Mouse (Mus musculus): Measurements from ENCODE around the gene BC035044. TPM values are rescaled to one million over a fixed set of nuclear protein-coding genes. Genes with fewer than 3 reads are reported as not detected.
"Not testable (repeated sequence)": the region's sequence is repeated elsewhere in the genome, so short reads cannot be mapped to it uniquely, and the experiment has no call there.

The BC035044 gene
- polyA plus RNA-seq, 1 experiment, result 0.74 TPM

DNA sequence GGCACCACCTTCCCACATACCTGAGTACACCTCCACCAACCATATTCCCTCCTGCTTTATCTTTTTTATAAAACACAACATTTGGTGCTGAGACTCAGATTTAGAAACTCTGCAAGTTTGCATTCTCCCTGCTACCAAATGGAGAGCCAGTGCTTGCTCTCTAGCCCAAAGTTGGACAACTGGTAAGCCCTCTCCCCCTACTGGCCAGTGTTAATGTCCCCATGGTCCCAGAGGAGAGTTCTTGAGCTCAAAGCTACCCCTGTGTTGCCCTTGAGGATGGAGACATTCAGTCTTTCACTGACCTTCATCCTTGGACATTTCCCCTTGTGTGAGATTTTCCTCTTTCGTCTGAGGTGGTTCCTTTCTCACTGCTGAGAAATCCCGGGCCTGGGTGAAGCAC lies 9.1 kb upstream of the BC035044 start:
- TF ChIP-seq POLR2A (IDR thresholded peaks at IDR 0.05; ENCODE audit: low read depth, low read length) (no peak), CTCF (IDR thresholded peaks at IDR 0.05; ENCODE audit: extremely low read depth, insufficient read length, insufficient replicate concordance, low read depth, low read length) (no peak)
- no peak overlapping the region for H3K4me3 ChIP-seq (ENCODE audit: low read depth, low read length)
- H3K27me3 ChIP-seq (ENCODE audit: control insufficient read depth, insufficient read depth, low read length), result no peaks in the 10 kb centered on the region
- H3K36me3 ChIP-seq (ENCODE audit: control insufficient read depth, insufficient read depth, low read length), result no peaks in the 10 kb centered on the region
- H3K27ac ChIP-seq (ENCODE audit: insufficient read depth, low read depth, low read length), result no peak overlapping the region
- WGBS, result 92% methylated on average over 2 of the region's 2 CpGs
- H3K4me1 ChIP-seq (ENCODE audit: control insufficient read depth, insufficient read depth, insufficient read length, low read length), result no peaks in the 10 kb centered on the region

DNA sequence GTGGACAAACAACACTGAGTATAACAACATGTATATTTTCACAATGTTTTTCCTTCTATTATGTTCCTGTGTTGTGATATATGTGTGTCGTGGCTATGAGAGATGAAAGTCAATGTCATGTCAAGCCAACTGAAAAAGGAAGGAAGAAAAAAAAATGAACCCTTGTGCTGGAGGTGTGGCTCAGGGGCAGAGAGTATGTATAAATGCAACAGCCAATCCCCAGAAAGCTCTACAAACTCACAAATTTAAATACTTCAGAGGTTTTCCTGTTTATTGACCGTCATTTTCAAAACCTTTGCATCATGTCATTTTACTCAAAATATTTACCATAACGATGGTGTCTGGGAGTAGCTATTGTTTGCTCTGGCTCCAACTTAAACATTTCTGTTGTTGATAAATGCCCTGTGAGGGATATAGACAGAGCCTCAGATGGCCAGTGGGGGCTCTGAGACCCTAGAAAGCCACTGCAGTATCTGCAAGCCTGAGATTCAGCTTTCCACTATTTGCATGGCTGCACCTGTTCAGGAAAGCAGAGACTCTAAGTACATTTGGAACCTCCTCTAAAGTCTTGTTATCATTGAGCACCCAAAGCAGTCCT lies 4.6 kb upstream of the BC035044 start:
- WGBS, result 79% methylated on average over 3 of the region's 3 CpGs
- Histone ChIP-seq H3K4me1 (ENCODE audit: control insufficient read depth, insufficient read depth, insufficient read length, low read length) (no peaks in the 10 kb centered on the region), H3K27ac (ENCODE audit: insufficient read depth, low read depth, low read length) (no peak overlapping the region), H3K4me3 (ENCODE audit: low read depth, low read length) (no peak overlapping the region), H3K27me3 (ENCODE audit: control insufficient read depth, insufficient read depth, low read length) (no peaks in the 10 kb centered on the region), H3K36me3 (ENCODE audit: control insufficient read depth, insufficient read depth, low read length) (no peaks in the 10 kb centered on the region)
- TF ChIP-seq CTCF (IDR thresholded peaks at IDR 0.05; ENCODE audit: extremely low read depth, insufficient read length, insufficient replicate concordance, low read depth, low read length) (no peak), POLR2A (IDR thresholded peaks at IDR 0.05; ENCODE audit: low read depth, low read length) (no peak)

DNA sequence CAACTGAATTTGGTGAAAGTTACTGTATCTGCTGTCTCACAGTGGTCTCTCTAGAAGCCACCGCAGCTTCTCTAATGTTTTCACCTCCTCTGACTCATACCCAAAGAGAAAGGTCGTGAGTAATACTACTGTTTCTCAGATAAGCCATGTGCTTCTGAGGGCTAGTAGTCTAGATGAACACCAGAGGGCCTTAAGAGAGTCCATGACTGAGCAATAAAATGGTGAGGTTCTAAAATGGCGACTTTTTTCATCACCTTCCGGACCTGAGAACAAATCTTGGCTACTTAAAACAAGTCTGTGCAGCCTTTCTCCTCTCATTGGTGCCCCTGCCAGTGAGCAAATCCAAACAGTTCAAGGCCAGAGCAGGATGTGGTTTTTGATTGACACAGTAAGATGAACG lies 2.1 kb downstream of the BC035044 start:
- no peak for TF ChIP-seq CTCF (IDR thresholded peaks at IDR 0.05; ENCODE audit: extremely low read depth, insufficient read length, insufficient replicate concordance, low read depth, low read length)
- TF ChIP-seq POLR2A (IDR thresholded peaks at IDR 0.05; ENCODE audit: low read depth, low read length), result no peak
- no peak overlapping the region for H3K4me3 ChIP-seq (ENCODE audit: low read depth, low read length)
- H3K36me3 ChIP-seq (ENCODE audit: control insufficient read depth, insufficient read depth, low read length), result no peaks in the 10 kb centered on the region
- H3K27ac ChIP-seq (ENCODE audit: insufficient read depth, low read depth, low read length), result no peak overlapping the region
- no peaks in the 10 kb centered on the region for H3K4me1 ChIP-seq (ENCODE audit: control insufficient read depth, insufficient read depth, insufficient read length, low read length)
- no peaks in the 10 kb centered on the region for H3K27me3 ChIP-seq (ENCODE audit: control insufficient read depth, insufficient read depth, low read length)
- 81% methylated on average over 5 of the region's 5 CpGs for WGBS

DNA sequence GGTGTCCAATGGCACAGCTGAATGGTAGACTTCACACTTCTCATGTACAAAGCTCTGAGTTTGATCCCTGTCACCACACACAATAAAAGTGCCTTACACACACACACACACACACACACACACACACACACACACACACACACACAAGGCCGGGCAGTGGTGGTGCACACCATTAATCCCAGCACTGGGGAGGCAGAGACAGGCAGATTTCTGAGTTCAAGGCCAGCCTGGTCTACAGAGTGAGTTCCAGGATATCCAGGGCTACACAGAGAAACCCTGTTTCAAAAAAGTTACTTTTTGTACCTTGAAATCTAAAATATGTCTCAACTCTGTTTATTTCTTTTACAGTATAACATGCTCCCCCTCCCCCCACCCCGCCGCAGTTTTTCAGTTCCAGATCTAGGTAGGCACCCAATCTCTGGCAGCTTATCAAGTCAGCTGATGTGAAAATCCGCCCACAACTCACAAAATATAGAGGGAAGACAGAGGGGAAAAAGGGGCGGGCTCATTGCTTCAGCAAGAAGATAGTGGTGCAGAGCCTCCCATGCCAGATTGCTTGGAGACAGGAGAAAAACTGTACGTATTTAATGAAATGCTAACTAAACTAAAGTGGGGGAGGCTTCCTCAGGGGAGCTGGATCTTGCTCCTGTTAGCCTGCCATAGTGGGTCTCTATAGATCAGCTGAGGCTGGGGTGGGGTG lies 3.7 kb downstream of the BC035044 start, which contains the start of gene Clec2i:
TSS of gene Clec2i (plus strand) at position 498 of the 700 bp plus-strand sequence.
- not testable (repeated sequence) for H3K4me1 ChIP-seq (ENCODE audit: control insufficient read depth, insufficient read depth, insufficient read length, low read length); H3K27me3 ChIP-seq (ENCODE audit: control insufficient read depth, insufficient read depth, low read length); H3K36me3 ChIP-seq (ENCODE audit: control insufficient read depth, insufficient read depth, low read length)
- Histone ChIP-seq H3K27ac (ENCODE audit: insufficient read depth, low read depth, low read length) (peak within 1 kb of the TSS; percentile 22; the same call in 1 of the 2 replicates), H3K4me3 (ENCODE audit: low read depth, low read length) (peak within 1 kb of the TSS; percentile 51)
- WGBS, result 80% methylated on average over 6 of the region's 6 CpGs

DNA sequence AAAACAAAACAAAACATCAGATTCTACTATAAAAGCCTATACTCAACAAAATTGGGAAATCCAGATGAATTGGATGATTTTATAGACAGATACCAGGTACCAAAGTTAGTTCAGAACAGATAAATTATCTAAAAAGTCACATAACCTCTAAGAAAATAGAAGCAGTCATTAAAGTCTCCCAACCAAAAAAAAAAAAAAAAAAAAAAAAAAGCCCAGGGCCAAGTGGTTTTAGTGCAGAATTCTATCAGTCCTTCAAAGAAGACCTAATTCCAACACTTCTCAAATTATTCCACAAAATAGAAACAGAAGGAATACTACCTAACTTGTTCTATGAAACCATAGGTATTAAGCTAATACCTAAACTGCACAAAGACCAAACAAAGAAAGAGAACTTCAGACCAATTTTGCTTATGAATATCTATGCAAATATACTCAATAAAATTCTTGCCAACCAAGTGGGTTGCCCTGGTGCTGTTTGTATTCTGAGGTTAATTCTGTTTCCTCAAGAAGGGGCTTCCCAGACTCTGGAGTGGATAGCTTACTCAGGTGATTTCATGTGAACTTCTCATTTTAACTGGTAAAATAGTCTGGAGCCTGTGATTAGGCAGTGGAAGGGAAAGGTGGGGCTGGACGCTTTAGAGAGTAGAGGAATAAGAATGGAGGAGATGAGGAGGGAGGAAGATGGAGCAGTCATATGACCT lies 18.9 kb downstream of the BC035044 start:
- no peaks in the 10 kb centered on the region for H3K36me3 ChIP-seq (ENCODE audit: control insufficient read depth, insufficient read depth, low read length)
- H3K27ac ChIP-seq (ENCODE audit: insufficient read depth, low read depth, low read length), result no peak overlapping the region
- TF ChIP-seq CTCF (IDR thresholded peaks at IDR 0.05; ENCODE audit: extremely low read depth, insufficient read length, insufficient replicate concordance, low read depth, low read length) (no peak), POLR2A (IDR thresholded peaks at IDR 0.05; ENCODE audit: low read depth, low read length) (no peak)

DNA sequence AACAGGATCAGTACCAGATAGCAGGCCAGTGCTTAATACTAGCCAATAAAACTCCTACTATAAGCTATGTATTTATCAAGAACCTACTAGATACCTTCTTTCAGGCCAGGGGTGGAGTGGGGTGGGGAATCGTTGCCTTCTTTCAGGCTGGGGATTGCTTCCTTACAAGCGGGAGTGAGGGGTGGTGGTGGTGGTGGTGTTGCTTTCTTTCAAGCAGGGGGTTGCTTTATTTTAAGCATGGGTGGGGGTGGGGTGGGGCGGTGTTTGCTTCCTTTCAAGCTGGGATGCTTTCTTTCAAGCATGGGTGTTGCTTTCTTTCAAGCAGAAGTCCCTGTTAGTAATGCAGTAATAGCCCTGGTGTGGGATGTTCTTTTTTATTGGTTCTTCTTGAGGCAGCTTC lies 22.1 kb downstream of the BC035044 start:
- no peak for TF ChIP-seq CTCF (IDR thresholded peaks at IDR 0.05; ENCODE audit: extremely low read depth, insufficient read length, insufficient replicate concordance, low read depth, low read length)
- no peak for TF ChIP-seq POLR2A (IDR thresholded peaks at IDR 0.05; ENCODE audit: low read depth, low read length)
- 81% methylated on average over 3 of the region's 3 CpGs for WGBS
- H3K36me3 ChIP-seq (ENCODE audit: control insufficient read depth, insufficient read depth, low read length), result no peaks in the 10 kb centered on the region
- no peak overlapping the region for H3K27ac ChIP-seq (ENCODE audit: insufficient read depth, low read depth, low read length)
- no peaks in the 10 kb centered on the region for H3K4me1 ChIP-seq (ENCODE audit: control insufficient read depth, insufficient read depth, insufficient read length, low read length)
- H3K4me3 ChIP-seq (ENCODE audit: low read depth, low read length), result no peak overlapping the region
- H3K27me3 ChIP-seq (ENCODE audit: control insufficient read depth, insufficient read depth, low read length), result no peaks in the 10 kb centered on the region

More for the DNA sequence above, 18.9 kb downstream of the BC035044 start:
- Histone ChIP-seq H3K4me1 (ENCODE audit: control insufficient read depth, insufficient read depth, insufficient read length, low read length) (no peaks in the 10 kb centered on the region), H3K4me3 (ENCODE audit: low read depth, low read length) (no peak overlapping the region), H3K27me3 (ENCODE audit: control insufficient read depth, insufficient read depth, low read length) (no peaks in the 10 kb centered on the region)
- WGBS, result 79% methylated on average over 1 of the region's 1 CpGs

DNA sequence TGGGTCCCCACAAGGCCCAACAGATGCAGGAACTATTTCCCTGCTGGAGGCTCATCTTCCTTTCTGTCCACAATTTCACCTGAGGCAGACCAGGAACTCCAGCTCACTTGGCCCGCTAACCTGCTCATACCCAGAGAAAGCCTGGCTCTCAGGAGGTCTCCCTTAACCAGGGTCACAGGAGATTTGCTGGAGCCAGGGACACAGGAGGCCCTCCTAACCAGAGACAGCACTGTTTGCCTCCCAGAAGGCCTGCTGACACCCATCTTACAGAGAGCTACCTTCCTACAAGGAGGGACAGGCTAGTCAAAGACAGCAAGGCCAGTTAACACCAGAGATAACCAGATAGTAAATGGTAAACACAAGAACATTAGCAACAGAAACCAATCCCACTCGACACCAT lies 33.0 kb downstream of the BC035044 start:
- Histone ChIP-seq H3K27ac (ENCODE audit: insufficient read depth, low read depth, low read length) (no peak overlapping the region), H3K36me3 (ENCODE audit: control insufficient read depth, insufficient read depth, low read length) (no peaks in the 10 kb centered on the region), H3K4me1 (ENCODE audit: control insufficient read depth, insufficient read depth, insufficient read length, low read length) (peaks cover 11% of the 10 kb centered on the region; the same call in 1 of the 2 replicates), H3K4me3 (ENCODE audit: low read depth, low read length) (no peak overlapping the region), H3K27me3 (ENCODE audit: control insufficient read depth, insufficient read depth, low read length) (no peaks in the 10 kb centered on the region)
- no peak for TF ChIP-seq CTCF (IDR thresholded peaks at IDR 0.05; ENCODE audit: extremely low read depth, insufficient read length, insufficient replicate concordance, low read depth, low read length)
- TF ChIP-seq POLR2A (IDR thresholded peaks at IDR 0.05; ENCODE audit: low read depth, low read length), result no peak
- WGBS, result 95% methylated on average over 2 of the region's 2 CpGs

Measured in small intestine, adult 2 months (tissue).